Mouse (Mus musculus) urinary bladder, postnatal 14 days (tissue): ENCODE measurements around the gene Rom1.

Source experiments
- DNase-seq: peaks from one replicate; pipeline ENCODE4 v3.0.0; 2021; ENCODE audit warnings: low spot score

The Rom1 gene

GRCm38 (mm10) chr19:8942276-8942964 is 13.3 kb upstream of the Rom1 start:
- DNase-seq, result peak; percentile 44

- DNase-seq, result peak; percentile 98
Observed at GRCm38 (mm10) chr19:8941515-8942217, 12.5 kb upstream of the Rom1 start, which contains the start of gene Mta2. Gene Mta2 (plus strand): TSS chr19:8941875.

GRCm38 (mm10) chr19:8941136-8941514 is 12.0 kb upstream of the Rom1 start:
- no peak for DNase-seq

DNA sequence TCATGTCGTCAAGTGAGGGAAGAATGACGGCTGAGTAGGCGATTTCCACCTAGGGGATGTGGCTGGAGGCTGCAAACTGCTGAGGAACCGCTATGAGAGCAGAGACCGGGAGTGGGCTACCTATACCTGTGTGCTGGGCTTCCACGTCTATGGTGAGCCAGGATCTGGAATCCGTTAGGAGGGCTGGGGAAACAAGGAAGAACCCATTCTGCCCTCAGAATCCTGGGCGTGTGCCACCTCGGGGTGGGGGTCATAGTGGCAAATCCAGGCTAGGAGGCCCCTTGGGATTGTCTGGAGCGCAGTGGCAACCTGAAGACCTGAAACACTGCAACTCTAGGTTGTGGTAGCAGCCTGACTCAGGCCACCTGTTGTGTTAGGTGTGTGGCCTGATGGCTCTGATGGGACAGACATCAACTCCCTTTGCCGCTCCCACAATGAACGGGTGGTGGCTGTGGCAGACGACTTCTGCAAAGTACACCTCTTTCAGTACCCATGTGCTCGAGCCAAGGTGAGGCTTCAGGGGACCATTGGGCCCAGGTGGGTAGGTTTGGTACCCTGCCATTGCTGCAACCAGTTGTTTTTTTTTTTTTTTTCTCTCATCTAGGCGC is 11.5 kb upstream of the Rom1 start:
- DNase-seq, result no peak

DNA sequence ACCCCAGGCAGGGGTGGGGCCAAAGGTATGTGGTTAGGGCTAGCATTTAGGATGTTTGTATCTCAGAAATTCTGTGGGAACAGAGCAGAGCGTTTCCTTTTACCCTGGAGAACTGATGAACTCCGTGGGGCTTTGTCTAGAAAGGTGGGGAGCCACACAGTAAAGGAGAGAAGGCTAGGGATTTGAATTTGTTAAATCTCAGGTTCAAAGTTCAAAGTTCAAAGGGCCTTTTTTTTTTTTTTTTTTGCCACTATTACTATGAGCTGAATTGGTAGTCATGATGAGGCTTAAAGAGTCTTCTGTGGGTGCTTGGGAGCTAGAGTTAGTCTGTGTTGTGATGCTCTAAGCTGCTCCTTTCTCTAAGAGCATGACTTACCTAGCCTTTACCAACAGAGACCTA is 7.6 kb upstream of the Rom1 start:
- DNase-seq, result no peak

DNA sequence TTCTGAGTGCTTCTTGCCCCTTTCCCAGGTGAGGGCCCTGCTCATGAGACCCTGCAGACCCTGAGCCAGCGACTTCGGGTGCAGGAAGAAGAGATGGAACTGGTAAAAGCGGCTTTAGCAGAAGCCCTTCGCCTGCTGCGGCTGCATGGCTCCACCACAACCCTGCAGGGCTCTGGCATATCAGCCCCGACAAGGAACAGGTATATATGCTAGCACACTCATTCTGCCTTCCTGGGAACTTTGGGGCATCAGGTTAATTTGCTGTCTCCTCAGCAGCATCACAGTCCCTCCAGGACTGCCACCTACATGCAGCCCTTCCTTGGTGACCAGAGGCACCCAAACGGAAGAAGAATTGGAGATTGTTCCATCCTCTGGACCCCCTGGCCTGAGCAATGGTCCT is 1.6 kb upstream of the Rom1 start:
- DNase-seq, result no peak

DNA sequence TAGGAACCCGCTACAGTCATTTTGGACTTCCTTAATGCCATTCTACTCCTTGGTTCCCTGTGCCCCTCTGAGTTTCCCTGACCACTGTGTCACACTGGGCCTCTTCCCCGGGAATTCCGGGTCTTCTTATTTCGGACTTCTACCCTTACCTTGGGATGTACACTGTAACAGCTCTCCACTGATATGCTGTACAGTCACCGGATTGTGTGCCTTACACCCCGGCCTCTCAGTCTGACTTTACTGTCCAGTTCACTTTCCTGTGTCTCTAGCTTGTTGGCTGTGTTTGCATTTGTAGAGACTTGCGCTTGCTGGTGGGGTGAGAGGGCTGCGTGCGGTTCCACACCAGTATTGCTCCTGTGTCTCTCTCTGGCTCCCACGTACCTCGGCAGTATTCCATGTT is 961 bp upstream of the Rom1 start:
- DNase-seq, result no peak

- DNase-seq, result no peak
Observed at GRCm38 (mm10) chr19:8928689-8929223, 400 bp downstream of the Rom1 start.

DNA sequence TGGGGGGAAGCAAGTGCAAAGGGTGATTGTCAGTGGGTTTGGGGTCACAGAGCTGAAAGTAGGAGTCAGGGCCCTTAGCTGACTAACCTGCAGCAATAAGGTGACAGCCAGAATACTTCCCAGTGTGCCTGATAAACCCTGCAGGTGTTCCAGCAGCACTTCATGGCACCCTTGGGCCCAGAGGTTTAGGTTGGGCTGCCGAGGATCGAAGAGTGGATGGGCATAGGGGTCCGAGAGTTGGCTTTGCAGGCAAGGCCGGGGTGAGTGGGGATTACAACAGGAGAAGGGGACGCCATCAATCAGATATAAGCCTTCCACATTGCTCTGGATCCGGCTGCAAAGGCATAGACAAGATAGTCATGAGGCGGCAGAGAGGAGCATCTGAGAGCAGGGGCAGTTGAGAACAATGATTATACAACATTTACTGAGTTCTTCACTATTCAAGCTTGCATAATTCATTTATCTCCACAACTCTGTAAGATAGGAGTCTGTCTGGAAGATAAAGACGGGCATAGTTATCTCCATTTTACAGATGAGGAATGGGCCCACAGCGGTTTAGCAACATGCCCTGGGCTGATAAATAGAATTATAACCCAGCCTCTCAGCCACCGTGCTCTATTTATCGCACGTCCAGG is 1.1 kb downstream of the Rom1 start:
- no peak for DNase-seq

DNA sequence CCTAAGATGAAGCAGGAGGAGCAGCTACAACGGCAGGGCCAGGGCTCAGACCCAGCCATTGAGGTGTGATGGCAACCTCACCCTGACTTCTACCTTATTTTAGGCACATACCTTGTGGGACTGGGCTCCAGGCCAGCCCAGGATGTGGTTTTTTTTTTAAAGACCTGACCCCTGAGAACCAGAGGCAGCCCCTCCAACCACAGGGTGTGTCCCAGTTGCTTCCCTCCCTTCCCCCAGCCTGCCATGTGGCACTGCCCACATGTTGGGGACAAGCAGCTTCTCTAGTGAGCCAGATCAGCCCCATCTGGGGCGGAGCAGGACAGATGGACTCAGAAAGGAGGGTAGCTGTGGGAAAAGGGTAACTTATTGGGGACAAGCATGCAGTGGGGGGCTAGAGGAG is 2.4 kb downstream of the Rom1 start:
- DNase-seq, result no peak

- no peak for DNase-seq
Observed at GRCm38 (mm10) chr19:8921741-8922140, 7.4 kb downstream of the Rom1 start.

DNA sequence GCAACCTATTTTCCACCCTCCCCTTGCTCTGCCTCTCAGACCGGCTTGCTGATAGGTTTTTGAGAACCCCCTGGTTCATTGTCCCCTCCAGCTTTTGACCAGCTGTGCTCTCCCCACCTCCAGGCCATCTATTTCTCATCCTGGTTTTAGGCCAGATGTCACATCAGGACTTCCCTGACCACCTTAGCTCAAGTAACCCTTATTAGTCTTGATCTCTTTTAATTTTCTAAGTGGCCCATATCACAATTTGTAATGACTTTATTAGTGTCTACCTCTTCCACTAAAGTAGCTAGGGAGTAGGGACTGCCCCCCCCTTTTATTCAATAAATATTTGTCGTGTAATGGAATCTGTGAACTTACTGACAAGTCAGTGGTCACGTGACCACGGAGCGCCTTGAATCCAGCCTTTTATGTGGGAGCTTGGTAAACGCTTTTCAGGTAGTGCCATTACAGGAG is 8.3 kb downstream of the Rom1 start:
- no peak for DNase-seq

DNA sequence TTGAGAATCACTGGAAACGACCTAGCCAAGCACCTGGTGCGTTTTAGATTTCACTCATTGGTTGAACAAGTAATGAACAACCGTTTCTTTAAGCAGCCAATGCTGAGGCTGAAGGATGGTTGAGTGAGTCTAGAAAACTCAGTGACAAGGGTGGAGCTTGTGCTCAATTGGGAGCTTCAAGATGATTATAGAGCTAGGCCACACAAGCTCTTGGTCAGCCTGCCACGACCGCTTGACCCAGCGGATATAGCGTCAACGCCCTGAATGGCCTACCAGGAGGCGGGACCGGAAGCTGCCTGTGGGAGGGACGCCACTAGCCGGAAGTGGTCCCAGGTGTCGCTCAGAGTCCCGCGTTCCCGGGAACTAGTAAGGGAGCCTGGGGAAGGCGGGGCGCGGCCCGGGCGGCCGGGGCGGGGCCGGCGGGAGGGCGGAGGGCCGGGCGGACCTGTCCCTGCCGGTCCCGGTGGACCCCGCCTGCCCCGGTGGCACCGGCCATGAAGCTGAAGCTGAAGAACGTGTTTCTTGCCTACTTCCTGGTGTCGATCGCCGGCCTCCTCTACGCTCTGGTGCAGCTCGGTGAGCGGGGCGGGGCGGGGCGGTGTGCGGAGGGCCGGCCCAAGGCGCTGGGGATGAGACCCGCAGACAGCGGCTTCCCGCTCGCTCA is 9.0 kb downstream of the Rom1 start, which contains the start of gene B3gat3:
B3gat3 (plus strand) TSS at position 302 of the 664 bp plus-strand sequence.
- DNase-seq, result peak; percentile 96

- DNase-seq, result no peak
Observed at GRCm38 (mm10) chr19:8919684-8920072, 9.5 kb downstream of the Rom1 start.

DNA sequence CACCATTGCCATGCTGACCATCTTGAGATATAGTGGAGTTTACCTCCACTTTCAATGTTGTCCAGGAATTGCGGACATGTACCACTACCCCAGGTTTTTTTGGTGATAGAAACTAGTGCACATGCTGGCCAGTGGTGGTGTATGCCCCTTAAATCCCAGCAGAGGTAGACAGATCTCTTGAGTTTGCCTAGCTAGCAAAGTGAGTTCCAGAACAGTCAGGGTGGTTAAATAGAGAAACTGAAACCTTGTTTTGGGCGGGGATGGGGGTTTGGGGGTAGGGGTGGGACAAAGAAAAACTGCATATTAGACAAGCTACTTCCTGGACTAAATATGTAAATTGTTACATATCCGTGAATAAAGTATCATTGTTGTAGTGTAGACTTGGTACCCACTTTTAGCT is 10.2 kb downstream of the Rom1 start:
- DNase-seq, result no peak

- DNase-seq, result no peak
Observed at GRCm38 (mm10) chr19:8914212-8914611, 14.9 kb downstream of the Rom1 start.

DNA sequence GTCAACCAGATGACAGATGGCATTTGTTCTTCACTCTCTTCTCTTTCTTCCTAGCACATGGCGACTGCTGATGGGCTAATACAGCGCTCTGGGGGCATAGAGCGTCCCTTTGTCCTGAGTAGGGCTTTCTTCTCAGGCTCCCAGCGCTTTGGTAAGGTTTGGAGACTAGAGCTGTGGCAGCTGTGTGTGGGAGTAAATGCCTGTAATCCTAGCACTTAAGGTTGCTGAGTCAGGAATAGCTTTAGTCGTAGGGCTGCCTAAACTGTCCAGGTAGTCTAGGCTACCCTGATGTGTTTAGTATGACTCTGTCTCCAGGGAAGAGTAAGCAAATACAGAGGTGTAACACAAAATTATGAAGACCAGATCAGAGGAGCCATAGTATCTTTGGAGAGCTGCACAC is 17.3 kb downstream of the Rom1 start:
- DNase-seq, result no peak

- DNase-seq, result no peak
Observed at GRCm38 (mm10) chr19:8908531-8908930, 20.6 kb downstream of the Rom1 start.

DNA sequence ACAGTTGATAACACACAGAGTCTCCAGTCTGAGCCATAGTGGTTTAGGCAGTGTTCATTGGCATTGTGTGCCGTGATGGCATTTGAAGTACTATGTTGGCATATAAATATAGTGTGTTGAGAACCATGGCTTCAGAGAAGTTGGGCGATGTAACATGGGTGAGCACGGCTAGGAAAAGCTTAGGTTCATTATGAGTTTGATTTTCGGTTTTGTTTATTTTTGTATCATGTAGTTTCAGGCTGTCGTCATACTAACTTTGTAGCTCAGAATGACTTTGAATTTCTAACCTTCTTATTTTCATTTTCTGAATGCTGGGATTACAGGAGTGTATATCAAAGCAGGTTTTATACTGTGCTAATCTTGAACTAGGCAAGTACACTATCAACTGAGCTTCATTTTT is 25.7 kb downstream of the Rom1 start:
- DNase-seq, result no peak

GRCm38 (mm10) chr19:8899079-8899478 is 30.1 kb downstream of the Rom1 start:
- no peak for DNase-seq

DNA sequence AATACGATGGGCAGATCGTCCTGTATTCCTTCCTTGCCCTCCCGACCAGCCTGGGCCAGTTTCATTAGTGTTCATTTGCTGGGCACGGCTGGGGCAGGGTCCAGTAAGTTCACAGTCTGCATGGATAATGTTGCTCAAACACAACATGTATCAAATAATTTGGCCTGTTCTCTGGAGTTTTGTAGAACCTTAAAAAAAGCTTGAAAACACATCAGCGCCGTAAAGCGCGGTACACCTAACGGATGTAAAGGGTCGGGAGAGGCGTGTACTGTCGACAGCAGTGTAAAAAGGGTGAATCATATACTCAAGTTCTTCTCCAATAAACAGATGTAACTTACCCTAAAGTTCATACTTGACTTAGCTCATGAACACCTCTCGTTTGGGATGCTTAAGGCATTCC is 30.6 kb downstream of the Rom1 start:
- DNase-seq, result no peak
